Mouse (Mus musculus) limb, embryonic 10.5 days (tissue): Measurements from ENCODE around the gene Tmem63a. TPM values are rescaled to one million over a fixed set of nuclear protein-coding genes. Genes with fewer than 3 reads are reported as not detected.
A peak's percentile ranks its signal among the peaks of the same experiment; 100 is the strongest.
"Not testable (repeated sequence)": the region's sequence is repeated elsewhere in the genome, so short reads cannot be mapped to it uniquely, and the experiment has no call there.

Experiments used
- DNase-seq: peaks from one replicate; pipeline ENCODE4 v3.0.0-alpha.2; 2017; ENCODE audit warnings: low spot score
- H3K27ac ChIP-seq: fragments of 300-500 bp; sonication (generic); 2 replicates; pipeline ENCODE4 v1.5.1; 2016; ENCODE audit warnings: mild to moderate bottlenecking
- H3K27me3 ChIP-seq: fragments of 300-500 bp; sonication (generic); 2 replicates; pipeline ENCODE4 v1.6.1; 2016; ENCODE audit warnings: low read depth, mild to moderate bottlenecking; ENCODE audit not compliant: poor library complexity, severe bottlenecking
- H3K36me3 ChIP-seq: fragments of 300-500 bp; sonication (generic); 2 replicates; pipeline ENCODE4 v1.6.1; 2016; ENCODE audit warnings: mild to moderate bottlenecking, moderate library complexity
- H3K4me1 ChIP-seq: fragments of 300-500 bp; sonication (generic); 2 replicates; pipeline ENCODE4 v1.6.1; 2016
- H3K4me3 ChIP-seq: fragments of 300-500 bp; sonication (generic); 2 replicates; pipeline ENCODE4 v1.5.1; 2016; ENCODE audit warnings: mild to moderate bottlenecking, moderate library complexity
- H3K9me3 ChIP-seq: fragments of 300-500 bp; sonication (generic); replicated peaks from 2 replicates; pipeline ENCODE4 v1.6.1; 2016; ENCODE audit warnings: mild to moderate bottlenecking
- WGBS: fragments of 180-500 bp; shearing (Covaris S2); methylation state at CpG from one replicate; pipeline ENCODE4 v1.1.7; 2016; 5-methylcytosine and 5-hydroxymethylcytosine counted together
- polyA plus RNA-seq: library from polyadenylated mRNA; unstranded; fragments of >200 nt; fragmentation: Nextera tagmentation; extraction: Ambion mirVana; gene quantifications from 2 replicates; pipeline ENCODE4 v1.2.1, GENCODE M21; 2016

Tmem63a gene
- polyA plus RNA-seq, 1 experiment from 2014 or later, result 6.2 TPM

DNA sequence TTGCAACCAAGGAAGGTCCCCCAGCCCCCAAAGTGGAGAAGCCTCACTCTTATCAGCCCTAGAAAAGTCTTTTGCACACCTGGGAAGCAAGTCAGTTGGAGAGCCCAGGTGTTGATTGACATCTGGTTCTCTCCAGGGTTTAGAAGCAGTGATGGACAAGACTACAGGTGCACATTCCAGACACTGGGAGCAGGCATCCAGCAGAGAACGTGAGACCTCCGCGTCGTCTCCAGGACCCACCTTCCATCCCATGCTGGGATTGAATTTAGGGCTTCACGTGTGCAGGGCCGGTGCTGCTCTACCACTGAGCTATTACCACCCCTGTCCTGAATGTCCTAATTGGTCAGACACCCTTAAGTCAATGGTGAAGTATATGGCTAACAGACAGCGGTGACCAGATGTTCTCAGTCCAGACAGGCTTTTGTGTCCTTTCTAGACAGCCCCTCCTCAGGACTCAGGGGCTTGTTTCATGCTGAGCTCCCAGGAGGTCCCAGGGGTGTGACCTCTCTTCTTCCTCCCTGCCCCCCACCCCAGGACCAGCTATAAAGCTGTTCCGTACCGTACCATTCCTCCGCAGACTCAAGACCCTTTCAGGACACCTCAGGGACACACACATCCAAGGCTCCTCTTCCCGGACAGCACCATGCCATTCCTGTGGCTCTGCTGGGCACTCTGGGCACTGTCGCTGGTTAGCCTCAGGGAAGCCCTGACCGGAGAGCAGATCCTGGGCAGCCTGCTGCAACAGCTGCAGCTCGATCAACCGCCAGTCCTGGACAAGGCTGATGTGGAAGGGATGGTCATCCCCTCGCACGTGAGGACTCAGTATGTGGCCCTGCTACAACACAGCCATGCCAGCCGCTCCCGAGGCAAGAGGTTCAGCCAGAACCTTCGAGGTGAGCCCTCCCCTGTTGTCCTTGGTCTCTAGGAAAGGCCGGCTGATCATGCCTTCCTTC lies 7.4 kb upstream of the Tmem63a start, which contains the start of gene Lefty1:
Gene Lefty1, plus strand, starts transcription at position 556 of the 953 bp plus-strand sequence.
- no peak for DNase-seq
- Histone ChIP-seq H3K27me3 (peaks cover 72% of the 10 kb centered on the region), H3K36me3 (no peaks in the 10 kb centered on the region), H3K4me3 (no peak within 1 kb of the TSS), H3K4me1 (peaks cover 21% of the 10 kb centered on the region), H3K9me3 (no peaks in the 10 kb centered on the region), H3K27ac (no peak within 1 kb of the TSS)
- 8% methylated on average over 21 of the region's 21 CpGs for WGBS

- not testable (repeated sequence) for H3K9me3 ChIP-seq, H3K36me3 ChIP-seq, DNase-seq, H3K27ac ChIP-seq
- Histone ChIP-seq H3K4me3 (peak overlapping the region; percentile 39), H3K4me1 (peaks cover 30% of the 10 kb centered on the region), H3K27me3 (peaks cover 89% of the 10 kb centered on the region)
- 2% methylated on average over 41 of the region's 41 CpGs for WGBS
Measured at GRCm38 (mm10) chr1:180936610-180937398, 5.3 kb upstream of the Tmem63a start.

GRCm38 (mm10) chr1:180937631-180938030 lies 4.5 kb upstream of the Tmem63a start:
- H3K36me3 ChIP-seq, H3K4me3 ChIP-seq, H3K9me3 ChIP-seq, DNase-seq, H3K27ac ChIP-seq: not testable (repeated sequence)
- 16% methylated on average over 13 of the region's 13 CpGs for WGBS
- H3K27me3 ChIP-seq, result peaks cover 93% of the 10 kb centered on the region
- H3K4me1 ChIP-seq, result peaks cover 38% of the 10 kb centered on the region

DNA sequence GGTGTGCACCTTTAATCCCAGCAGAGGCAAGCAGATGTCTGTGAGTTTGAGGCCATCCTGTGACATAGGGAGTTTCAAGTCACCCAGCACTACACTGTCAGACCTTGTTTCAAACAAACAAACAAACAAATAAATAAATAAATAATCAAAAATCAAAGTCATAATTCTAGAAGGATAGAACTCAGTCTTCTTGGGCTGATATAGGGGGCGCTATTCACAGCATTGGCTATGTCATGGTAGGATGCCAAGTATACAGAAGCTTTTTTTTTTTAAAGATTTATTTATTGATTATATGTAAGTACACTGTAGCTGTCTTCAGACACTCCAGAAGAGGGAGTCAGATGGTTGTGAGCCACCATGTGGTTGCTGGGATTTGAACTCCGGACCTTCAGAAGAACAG lies 3.4 kb upstream of the Tmem63a start:
- H3K4me1 ChIP-seq, result peaks cover 44% of the 10 kb centered on the region
- not testable (repeated sequence) for H3K4me3 ChIP-seq, H3K27ac ChIP-seq, DNase-seq, H3K9me3 ChIP-seq, H3K36me3 ChIP-seq
- H3K27me3 ChIP-seq, result peaks cover 93% of the 10 kb centered on the region
- 80% methylated on average over 2 of the region's 2 CpGs for WGBS

GRCm38 (mm10) chr1:180940776-180941460 lies 1.2 kb upstream of the Tmem63a start:
- Histone ChIP-seq H3K27me3 (peaks cover 83% of the 10 kb centered on the region), H3K36me3 (no peaks in the 10 kb centered on the region)
- 85% methylated on average over 7 of the region's 7 CpGs for WGBS

DNA sequence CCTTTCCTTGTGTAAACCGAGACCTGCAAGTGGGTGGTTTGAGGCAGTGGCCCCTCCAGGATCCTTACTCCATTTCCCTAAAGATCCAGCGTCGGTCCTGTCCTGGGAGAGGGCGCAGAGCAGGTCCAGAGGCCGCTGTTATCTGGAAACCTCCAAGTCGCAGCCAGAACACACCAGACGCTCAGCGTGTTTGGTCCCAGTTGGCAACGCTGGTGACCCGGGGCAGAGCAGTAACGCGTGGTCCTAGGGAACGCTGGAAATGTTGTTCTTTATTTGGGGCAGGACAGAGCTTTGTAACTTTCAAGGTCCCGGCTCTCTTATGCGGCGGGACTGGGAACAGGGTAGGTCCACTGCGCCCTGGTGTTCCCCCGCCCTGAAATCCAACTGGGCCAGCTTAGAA lies 418 bp upstream of the Tmem63a start:
- 4% methylated on average over 18 of the region's 18 CpGs for WGBS

More at GRCm38 (mm10) chr1:180940776-180941460, 1.2 kb upstream of the Tmem63a start:
- no peak for DNase-seq
- H3K4me1 ChIP-seq, result peaks cover 52% of the 10 kb centered on the region
- H3K27ac ChIP-seq, result 0 out of 2 replicates have a peak overlapping the region, but pooled peaks have one; percentile 91
- H3K4me3 ChIP-seq, result peak overlapping the region; percentile 88; the same call in 1 of the 2 replicates
- H3K9me3 ChIP-seq, result no peaks in the 10 kb centered on the region

DNA sequence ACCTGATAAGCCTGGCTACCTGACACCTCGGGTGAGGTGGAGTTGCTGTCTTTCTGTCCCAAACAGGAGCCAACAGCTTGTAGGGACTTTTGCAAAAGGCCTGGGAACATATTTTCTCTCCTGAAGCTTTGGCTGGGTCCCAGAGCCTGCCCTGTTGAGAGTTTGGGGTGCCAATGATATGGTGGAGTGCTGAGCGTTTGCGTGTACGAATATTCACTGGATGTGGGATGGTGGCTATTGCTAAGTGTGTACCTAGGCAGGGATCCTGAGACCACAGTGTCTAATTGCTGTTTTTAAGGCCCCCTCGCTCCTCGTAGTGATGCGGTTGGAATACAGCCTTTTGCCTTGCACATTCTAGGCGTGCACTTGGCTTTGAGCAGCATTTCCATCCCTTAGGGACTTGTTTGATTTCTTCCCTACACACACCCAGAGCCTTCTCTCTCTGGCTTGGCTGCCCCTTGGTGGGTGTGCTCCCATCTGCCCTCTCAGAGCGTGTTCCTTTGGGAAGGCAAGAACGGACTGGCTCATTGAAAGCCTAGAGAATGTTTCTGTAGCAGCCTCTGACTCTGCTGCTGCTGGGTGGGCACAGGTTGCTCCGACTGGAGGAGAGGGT lies 994 bp downstream of the Tmem63a start:
- peaks cover 64% of the 10 kb centered on the region for H3K27me3 ChIP-seq
- peak overlapping the region; percentile 91 for H3K27ac ChIP-seq
- DNase-seq, result no peak
- no peaks in the 10 kb centered on the region for H3K36me3 ChIP-seq
- WGBS, result 40% methylated on average over 11 of the region's 11 CpGs
- H3K4me3 ChIP-seq, result peak overlapping the region; percentile 88
- H3K9me3 ChIP-seq, result no peaks in the 10 kb centered on the region
- peaks cover 49% of the 10 kb centered on the region for H3K4me1 ChIP-seq

More for the DNA sequence above, 418 bp upstream of the Tmem63a start:
- peaks cover 76% of the 10 kb centered on the region for H3K27me3 ChIP-seq
- H3K4me1 ChIP-seq, result peaks cover 54% of the 10 kb centered on the region
- peak; percentile 57 for DNase-seq
- no peaks in the 10 kb centered on the region for H3K9me3 ChIP-seq
- peak overlapping the region; percentile 88 for H3K4me3 ChIP-seq
- H3K27ac ChIP-seq, result peak overlapping the region; percentile 91
- H3K36me3 ChIP-seq, result no peaks in the 10 kb centered on the region

DNA sequence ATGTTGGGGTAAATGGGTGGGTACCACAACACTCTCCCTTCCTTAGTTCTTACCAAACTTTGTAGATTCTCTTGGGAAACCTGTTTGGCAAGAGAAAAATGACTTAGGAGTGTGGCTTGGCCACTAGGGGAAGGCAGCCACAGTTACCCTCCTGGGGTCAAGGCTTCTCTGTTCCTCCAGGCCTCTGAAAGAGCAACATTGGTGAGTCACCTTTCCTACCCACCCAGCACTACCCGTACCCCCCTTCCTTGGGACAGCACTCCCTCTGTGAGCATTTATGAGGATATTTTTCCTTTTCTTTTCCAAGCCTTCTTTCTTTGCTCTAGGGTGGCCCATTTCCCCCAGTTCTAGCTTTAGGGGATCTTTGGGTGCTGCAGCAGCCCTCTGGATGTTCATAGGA lies 1.8 kb downstream of the Tmem63a start:
- Histone ChIP-seq H3K27ac (no peak overlapping the region), H3K4me1 (peaks cover 51% of the 10 kb centered on the region), H3K36me3 (no peaks in the 10 kb centered on the region), H3K4me3 (no peak overlapping the region), H3K27me3 (peaks cover 57% of the 10 kb centered on the region), H3K9me3 (no peaks in the 10 kb centered on the region)
- DNase-seq, result no peak
- WGBS, result 74% methylated on average over 1 of the region's 1 CpGs

- DNase-seq, result no peak
- Histone ChIP-seq H3K36me3 (no peaks in the 10 kb centered on the region), H3K27ac (peak overlapping the region; percentile 78), H3K4me3 (no peak overlapping the region), H3K4me1 (peaks cover 57% of the 10 kb centered on the region), H3K27me3 (peaks cover 57% of the 10 kb centered on the region), H3K9me3 (no peaks in the 10 kb centered on the region)
- WGBS, result 73% methylated on average over 4 of the region's 4 CpGs
Measured at GRCm38 (mm10) chr1:180944553-180944952, 2.4 kb downstream of the Tmem63a start.

DNA sequence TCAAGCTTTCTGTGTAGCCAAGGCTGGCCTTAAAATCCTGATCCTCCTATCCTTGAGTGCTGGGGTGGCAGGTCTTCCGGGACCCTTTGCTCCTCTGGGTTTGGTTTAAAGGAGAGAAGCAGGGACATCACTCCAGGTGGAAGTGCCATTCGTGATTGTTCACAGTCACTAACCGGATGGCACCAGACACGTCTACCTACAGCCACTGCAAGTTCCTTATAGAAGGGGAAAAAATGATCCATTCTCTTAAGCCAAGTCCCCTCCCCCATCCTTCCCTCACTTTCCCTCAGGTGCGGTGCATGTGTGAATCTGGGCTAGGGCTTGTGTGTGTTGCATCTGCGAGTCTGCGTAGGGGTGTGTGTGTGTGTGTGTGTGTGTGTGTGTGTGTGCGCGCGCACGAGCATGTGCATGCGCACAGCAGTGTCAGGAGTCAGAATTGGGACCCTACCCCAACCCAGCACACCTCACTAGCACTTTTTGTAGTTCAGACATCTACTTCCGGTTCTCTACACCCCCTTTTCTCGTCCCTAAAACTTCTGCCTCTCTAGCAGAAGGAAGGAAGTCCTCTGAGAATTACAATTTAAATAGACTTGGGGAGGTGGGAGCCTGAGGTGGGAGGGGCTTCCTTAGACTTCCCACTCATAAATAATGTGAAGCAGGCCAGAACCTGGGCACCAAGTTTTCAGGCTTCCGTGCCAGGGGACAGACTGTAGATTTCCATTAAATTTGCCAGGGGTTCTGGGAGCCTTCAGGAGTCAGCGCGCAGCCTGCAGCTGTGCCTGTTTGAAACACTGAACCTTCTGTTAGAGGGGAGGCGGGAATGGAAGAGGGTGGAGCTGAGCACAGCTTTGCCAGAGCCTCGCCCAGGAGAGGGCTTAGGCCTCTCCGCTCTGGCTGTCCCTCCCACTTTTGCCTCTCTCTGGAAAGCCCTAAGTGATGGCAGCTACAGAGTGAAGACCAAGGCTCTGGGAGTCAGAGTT lies 3.1 kb downstream of the Tmem63a start:
- H3K4me1 ChIP-seq, result peaks cover 57% of the 10 kb centered on the region
- H3K27me3 ChIP-seq, result peaks cover 49% of the 10 kb centered on the region
- H3K4me3 ChIP-seq, result peak overlapping the region; percentile 39
- H3K9me3 ChIP-seq, result no peaks in the 10 kb centered on the region
- 22% methylated on average over 20 of the region's 20 CpGs for WGBS
- DNase-seq, result peak; percentile 69
- no peaks in the 10 kb centered on the region for H3K36me3 ChIP-seq
- peak overlapping the region; percentile 78 for H3K27ac ChIP-seq

DNA sequence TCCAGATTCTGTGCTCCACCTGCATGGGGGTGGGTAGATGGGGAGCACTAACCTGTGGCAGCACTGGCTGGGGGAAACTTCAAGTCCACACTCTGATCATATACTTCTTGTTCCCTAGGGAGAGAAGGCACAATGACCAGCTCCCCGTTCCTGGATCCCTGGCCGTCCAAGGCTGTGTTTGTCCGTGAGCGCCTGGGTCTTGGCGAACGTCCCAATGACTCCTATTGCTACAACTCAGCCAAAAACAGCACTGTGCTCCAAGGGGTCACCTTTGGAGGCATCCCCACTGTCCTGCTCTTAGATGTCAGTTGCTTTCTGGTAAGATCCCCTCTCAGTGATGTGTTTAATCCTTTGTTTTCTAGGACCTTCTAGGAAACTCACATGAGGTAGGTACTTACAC lies 4.3 kb downstream of the Tmem63a start:
- 94% methylated on average over 6 of the region's 6 CpGs for WGBS
- peaks cover 52% of the 10 kb centered on the region for H3K4me1 ChIP-seq

More for the DNA sequence above, 4.3 kb downstream of the Tmem63a start:
- 0 out of 2 replicates have a peak, but pooled peaks cover 4% of the 10 kb centered on the region for H3K36me3 ChIP-seq
- peaks cover 38% of the 10 kb centered on the region for H3K27me3 ChIP-seq
- H3K27ac ChIP-seq, result peak overlapping the region; percentile 78
- H3K9me3 ChIP-seq, result no peaks in the 10 kb centered on the region
- no peak overlapping the region for H3K4me3 ChIP-seq
- no peak for DNase-seq
